Mouse (Mus musculus) megakaryocyte progenitor cell, adult 5-6 weeks (primary cell): ENCODE data around the gene Vmn2r89. TPM values are rescaled to one million over a fixed set of nuclear protein-coding genes. Genes with fewer than 3 reads are reported as not detected.

Source experiments
- total RNA-seq, 2 experiments: library from RNA; stranded (forward) in 1 of 2; stranded (reverse) in 1 of 2; fragments of 157-497, 149-512 nt in 1 of 2; fragments of 200-1000 nt in 1 of 2; gene quantifications; 2 replicates each; pipeline versions ENCODE4 v1.2.3 to v1.2.4; 2015 to 2017

The Vmn2r89 gene
- total RNA-seq, 2 experiments from 2014 or later = not detected

Other genes with a start within 250 kb of the Vmn2r89 start
- gene Ear14, start 248.5 kb upstream of the Vmn2r89 start, total RNA-seq (2015) = not detected in 2 replicates
- not detected in 2 replicates for gene Ear14, start 248.5 kb upstream of the Vmn2r89 start, total RNA-seq (2017)
- gene Rnase2a, start 195.7 kb upstream of the Vmn2r89 start, total RNA-seq (2015) = not detected in 2 replicates
- not detected in 2 replicates for gene Rnase2a, start 195.7 kb upstream of the Vmn2r89 start, total RNA-seq (2017)
- not detected in 2 replicates for gene Gm7247, start 90.1 kb upstream of the Vmn2r89 start, total RNA-seq (2015)
- gene Gm7247, start 90.1 kb upstream of the Vmn2r89 start, total RNA-seq (2017) = not detected in 2 replicates
- gene Vmn2r88, start 41.0 kb upstream of the Vmn2r89 start, total RNA-seq (2015) = not detected in 2 replicates
- not detected in 2 replicates for gene Vmn2r88, start 41.0 kb upstream of the Vmn2r89 start, total RNA-seq (2017)
- gene Gm5622, start 100.9 kb downstream of the Vmn2r89 start, total RNA-seq (2015) = not detected in 2 replicates
- not detected in 2 replicates for gene Gm5622, start 100.9 kb downstream of the Vmn2r89 start, total RNA-seq (2017)
- not detected in 2 replicates for gene Gm17175, start 122.2 kb downstream of the Vmn2r89 start, total RNA-seq (2015)
- gene Gm17175, start 122.2 kb downstream of the Vmn2r89 start, total RNA-seq (2017) = not detected in 2 replicates
- gene Gm17174, start 140.3 kb downstream of the Vmn2r89 start, total RNA-seq (2015) = not detected in 2 replicates
- gene Gm17174, start 140.3 kb downstream of the Vmn2r89 start, total RNA-seq (2017) = not detected in 2 replicates
- not detected in 2 replicates for gene Gm17078, start 159.5 kb downstream of the Vmn2r89 start, total RNA-seq (2015)
- not detected in 2 replicates for gene Gm17078, start 159.5 kb downstream of the Vmn2r89 start, total RNA-seq (2017)
- not detected in 2 replicates for gene Gm4181, start 183.8 kb downstream of the Vmn2r89 start, total RNA-seq (2015)
- not detected in 2 replicates for gene Gm4181, start 183.8 kb downstream of the Vmn2r89 start, total RNA-seq (2017)
- gene Gm17079, start 243.6 kb downstream of the Vmn2r89 start, total RNA-seq (2015) = not detected in 2 replicates
- gene Gm17079, start 243.6 kb downstream of the Vmn2r89 start, total RNA-seq (2017) = not detected in 2 replicates